Mouse (Mus musculus) kidney, postnatal 4 days (tissue): ENCODE measurements around the gene Fam111a.

ENCODE experiments used
- DNase-seq, 2 experiments: peaks; one replicate each; pipeline ENCODE4 v3.0.0; 2021; ENCODE audit warnings: mixed read lengths in 2 of 2

The Fam111a gene

DNA sequence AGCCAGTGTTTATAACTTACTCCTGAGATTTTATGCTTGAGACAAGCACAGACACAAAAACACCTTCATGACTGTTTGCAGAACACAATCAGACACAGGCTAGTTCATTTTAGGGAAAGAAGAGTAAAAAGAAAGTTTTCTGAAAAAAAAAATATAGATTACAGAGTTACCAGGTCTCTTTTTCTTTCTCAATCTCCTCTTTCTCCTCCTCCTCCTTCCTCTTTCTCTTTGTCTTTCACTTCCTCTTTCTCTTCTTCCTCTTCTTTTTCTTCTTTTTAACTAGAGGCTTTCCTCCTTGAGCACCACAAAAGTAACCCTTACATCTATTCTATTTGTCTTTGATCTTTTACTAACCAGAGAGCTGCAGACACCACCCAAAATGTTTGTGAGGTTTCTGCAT is 18.7 kb downstream of the Fam111a start:
- no peak for DNase-seq

DNA sequence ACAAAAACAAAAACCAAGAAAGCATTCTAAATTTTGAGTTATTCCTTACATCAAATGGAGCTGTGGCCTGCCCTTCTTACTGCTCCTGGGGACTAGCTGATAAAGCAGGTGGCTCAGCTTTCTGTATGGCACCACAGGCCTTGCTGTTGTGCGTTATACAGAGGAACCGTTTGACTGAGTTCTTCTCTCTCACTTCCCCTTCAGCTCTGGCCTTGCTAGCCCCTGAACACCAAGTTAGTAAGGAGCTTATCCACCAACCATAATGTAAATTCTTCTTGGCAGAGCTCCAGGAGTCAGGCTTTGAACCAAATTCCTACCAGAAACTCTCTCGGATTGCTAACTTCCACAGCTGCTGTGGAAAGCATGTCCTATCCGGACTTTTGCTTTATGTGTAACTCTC is 21.5 kb downstream of the Fam111a start:
- no peak for DNase-seq

DNA sequence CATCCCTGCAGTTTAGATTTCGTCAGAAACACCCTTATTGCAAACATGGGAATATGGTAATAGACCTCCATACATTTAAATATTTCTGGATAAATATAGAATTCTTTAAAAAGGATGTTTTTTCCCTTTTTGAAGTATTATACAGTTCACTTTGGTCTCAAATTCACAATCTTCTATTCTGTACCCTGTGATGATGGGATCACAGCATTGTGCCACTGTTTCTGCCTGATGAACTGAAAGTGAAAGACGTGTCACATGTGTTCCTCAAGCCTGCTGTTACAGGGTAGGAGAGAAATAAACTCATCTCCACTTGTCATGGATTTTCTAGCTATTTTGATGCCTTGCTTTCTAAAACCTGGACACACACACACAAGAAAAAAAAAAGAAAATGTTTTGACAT is 25.3 kb downstream of the Fam111a start:
- no peak for DNase-seq

DNA sequence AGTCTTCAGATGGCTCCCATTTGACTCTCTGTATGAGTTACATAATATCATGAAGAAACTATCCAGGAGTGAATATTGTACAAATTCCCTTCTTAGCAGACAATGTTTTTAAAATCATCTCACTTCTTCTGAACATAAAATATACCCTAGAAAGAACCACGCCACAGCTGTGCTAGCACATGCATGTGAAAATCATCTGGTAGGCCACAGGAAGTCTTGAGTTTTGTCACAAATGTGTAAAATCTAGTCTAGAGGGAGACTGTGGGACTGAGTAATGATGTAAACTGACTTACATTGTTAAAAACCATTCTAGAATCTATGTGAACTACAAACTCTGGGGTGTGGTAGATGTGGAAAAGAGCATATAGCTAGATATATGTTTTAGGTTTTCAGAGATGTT is 26.1 kb downstream of the Fam111a start:
- no peak for DNase-seq

DNA sequence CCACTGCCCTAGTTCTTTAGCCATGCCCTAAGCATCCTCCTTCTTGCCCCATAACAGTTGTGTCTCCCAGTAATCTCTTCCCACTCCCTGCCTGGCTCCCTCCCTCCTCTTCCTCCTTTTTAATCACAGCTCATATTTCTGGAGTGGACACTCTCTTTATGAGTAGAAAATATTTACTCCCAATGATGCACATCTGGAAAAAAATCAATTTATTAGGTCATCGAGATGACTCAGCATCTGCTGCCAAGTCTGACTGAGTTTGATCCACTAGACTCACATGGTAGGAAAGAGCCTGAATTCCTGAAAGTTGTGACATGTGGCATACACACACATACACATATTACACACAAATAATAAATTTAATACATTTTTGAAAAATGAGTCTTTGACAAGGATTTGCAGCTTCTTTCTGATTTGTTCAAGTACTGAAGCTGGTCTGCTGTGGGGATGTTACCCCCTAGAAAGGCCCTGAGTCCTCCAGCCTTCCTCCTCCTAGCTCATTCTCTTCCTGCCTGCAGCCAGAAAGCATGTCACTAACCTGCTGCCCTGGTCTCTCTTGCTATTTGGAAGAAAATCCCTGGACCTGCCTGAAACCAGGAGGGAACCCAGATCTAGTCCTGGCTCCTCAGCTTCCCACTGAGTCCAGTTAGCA is 27.2 kb downstream of the Fam111a start:
- peak in 1 of 2 experiments; percentile 21 for DNase-seq

DNA sequence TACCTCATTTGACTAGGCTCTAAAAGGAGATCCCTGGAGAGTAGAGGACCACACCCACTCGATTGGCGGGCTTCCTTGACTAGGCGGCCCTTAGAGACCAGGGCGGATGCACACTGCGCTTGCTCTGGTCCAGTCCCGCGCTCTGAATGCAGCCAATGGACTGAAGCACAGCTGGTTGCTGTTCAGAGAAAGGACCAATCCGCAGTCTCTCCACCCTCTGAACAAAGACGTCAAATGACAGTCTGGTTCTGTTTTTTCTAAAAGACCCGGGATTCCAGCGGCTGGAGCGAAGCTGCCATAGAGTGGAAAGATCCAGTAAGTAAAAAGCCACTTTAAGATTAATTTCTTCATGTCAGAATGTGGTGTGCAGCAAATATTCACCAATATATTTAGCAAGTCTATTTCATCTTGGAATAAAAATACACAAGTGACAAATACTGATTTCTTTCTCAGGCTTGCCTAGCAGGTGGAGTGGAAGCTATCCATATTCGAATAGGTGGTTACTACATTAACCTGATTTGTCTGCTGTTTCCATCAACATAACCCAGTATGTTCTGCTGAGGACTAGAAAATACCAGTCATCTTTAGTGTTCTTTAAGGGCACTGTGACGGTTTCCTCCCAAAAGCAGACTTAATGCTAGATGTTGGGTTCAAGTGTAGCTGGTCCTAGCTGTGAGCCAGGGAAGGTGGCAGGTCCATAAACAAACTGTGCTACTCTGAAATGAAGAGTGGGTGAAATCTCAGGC is 27.9 kb downstream of the Fam111a start:
- DNase-seq, result peak; percentile 86 to 92

DNA sequence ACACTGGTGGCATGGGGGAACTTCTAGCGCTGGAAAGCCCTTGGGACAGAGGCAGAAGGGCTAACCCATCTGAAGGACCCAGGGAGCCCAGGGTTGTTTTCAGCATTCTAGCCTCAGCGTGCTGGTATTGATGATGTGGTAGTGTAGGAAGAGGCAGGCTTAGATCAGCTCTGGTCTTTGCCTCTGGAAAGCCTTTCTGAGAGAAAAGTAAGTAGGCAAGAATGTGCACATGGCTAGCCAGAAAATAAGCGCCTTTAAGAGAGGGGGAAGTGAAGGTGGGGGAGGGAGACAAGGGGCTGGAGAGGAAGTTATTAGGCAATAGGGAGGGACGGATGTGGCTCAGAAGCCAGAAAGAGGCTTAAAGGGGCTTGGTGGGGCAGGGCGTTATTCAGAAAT is 28.5 kb downstream of the Fam111a start:
- DNase-seq, result peak; percentile 13 to 25

DNA sequence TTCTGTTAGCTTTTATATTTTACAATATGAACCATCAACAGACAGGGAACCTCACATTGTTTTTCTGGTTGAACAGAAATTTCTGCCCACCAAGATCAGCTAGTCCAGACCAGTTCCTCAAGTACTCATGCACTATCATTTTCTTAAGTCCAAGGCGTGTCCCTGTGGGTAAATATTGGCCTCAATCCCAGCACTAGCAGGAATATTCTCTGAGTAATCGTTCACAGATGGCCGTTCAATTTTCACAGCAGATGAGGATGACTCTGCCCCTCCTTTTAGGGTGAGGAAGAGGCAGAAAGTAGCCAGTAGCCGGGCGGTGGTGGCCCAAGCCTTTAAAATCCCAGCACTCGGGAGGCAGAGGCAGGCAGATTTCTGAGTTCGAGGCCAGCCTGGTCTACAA is 29.6 kb downstream of the Fam111a start:
- DNase-seq, result no peak

DNA sequence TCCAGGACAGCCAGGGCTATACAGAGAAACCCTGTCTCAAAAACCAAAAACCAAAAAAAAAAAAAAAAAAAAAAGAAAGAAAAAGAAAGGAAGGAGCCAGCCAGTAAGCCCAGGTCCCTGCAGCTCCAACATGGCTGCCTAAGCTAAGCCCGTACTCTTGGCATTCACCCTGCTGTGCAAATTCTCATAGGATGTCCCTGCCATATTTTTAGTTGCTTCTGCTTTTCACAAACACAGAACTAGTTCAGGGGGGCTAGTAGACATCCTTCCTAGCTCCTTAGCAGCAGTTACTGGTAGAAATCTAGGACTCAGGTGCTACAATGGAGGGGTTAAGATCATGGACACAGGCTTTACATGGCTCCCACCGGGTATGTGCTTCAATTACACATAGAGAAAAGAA is 30.0 kb downstream of the Fam111a start:
- DNase-seq, result no peak

DNA sequence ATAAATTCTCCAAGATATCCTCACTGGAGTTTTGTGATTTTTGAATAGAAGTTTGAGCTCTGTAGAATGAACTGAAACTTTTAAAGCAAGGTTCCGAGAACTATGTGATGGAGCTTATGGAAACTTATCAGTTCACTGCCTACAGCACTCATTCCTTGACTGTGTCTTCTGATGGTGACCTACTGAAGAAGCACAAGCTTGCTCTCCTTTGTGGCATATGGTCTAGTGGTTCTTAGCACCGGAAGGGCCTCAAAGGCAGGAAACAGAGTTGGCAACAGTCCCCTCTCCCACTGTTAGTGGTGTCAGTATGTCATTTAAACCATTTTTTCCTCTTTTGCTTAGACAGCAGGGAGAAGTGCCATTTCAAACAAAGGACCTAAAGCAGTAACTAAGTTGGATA is 31.1 kb downstream of the Fam111a start:
- no peak for DNase-seq

DNA sequence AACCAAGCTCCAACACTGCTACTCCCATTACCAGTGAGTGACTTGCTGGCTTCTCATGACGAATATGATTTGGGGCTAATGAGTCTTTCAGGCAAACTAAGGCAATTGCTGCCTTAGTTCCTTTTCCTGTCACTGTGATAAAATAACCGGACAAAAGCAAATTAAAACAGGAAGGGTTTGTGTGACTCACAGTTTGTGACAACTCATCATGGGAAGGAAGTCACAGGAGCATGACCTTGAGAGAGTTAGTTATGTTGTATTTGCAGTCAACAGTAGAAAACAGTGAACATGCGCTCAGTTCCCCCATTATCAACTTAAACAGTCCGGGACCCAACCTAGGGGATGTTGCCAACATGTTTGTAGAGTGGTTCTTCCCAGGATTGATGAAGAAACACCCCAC is 39.8 kb downstream of the Fam111a start:
- DNase-seq, result no peak

DNA sequence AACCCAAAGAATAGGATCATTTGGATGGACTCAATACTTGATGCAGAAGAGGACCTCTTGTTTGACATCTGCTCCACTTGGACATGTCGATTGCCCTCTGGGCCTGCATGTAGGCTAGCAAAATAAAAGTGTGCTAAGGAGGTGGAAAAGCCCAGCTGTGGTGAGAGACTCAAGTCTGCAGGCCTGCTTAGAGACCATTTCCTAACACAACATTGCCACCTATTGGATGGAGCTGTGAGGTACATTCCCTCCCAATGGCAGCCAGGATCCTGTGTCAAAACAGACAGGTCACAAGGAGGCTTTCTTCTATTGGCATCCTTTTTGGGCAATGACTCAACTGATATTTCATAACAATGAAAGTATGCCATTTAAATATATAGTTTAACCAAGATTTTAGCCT is 46.4 kb downstream of the Fam111a start:
- DNase-seq, result peak; percentile 67 to 76

DNA sequence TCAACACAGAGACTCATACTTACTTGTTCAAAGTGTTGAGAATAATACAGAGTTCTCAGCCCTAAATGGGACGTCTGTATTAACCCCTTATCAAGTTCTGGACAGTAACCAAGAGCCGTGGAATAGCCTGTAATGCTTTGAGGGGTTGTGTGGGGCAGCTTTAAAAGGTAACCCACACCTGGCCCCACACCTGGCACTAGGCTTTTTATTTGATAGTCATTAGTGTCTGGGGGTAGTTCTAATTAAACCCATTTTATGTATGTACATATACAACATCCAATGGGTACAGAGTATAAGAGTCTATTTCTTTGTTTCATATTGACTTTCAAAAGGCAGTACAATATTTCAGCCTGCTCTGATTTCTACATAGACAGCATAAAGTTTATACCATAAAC is 49.6 kb downstream of the Fam111a start:
- DNase-seq, result no peak

DNA sequence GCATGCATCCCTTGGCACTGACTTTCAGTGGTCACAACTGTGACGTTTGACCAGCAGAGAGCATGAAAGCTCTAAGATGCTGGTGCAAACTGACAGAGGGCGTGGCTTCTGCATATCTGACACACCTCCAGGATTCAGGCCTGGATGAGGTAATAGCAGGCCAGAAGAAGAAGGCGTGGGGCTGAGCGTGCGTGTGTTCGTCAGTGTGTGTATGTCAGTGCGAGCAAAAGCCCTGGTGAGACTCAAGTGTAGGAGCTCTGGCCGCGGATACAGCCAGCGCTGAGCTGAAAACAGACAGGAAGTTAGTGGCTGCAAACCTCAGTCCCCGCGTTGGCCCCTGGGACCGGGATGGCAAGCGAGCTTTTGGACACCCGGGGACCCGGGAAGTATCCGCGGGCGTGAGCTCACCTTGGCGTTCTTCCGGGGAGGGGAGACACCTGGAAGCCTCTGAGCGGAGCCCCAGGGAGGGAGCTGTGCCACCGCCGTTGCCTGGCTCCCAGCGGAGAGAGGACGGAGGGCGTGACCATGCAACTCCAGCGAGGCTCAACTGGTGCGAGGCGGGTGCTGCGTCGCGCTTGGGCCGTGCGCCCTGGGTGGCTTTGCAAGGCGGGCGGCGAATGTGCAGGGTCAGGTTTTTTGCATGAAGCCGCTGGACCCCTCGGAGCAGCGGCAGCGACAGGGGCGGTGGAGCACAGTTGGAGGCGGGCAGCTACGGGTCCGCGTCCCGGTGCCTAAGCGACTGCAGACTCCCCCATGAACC is 50.2 kb downstream of the Fam111a start:
- DNase-seq, result peak; percentile 75 to 86

DNA sequence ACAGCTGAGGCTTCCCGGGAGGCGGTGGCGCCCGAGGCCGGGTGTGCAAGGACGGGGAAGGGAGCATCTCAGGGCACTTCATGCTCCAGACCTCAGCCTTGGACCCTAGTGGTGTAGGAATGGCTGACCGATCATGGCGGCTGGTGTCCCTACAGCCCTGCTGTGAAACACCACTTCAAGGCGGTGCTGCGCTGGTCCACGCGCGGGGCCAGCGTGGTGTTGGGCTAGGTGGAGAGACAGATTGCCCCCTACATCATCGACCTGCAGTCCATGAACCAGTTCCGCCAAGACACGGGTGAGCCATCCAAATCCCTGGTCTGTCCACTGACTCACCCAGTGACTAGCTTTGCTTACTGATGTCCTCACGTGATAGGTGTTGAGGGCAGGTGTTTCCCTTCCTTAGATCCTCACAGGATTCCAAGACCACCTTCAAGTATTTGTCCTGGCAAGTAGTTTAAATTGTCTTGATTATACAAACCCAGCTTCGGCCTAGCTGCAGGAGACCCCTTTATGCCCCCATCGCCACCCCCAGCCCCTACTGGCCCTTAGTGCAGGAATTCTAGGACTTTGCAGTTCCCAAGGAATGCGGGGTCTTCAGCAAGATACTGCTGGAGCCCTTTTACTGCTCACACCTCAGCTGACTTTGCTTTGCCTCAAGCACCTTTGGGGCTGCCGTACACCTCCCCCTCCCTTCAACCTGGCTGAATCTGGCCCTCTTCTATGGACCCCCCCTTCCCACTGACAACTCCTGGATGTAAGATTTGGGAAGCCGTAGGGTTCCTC is 50.9 kb downstream of the Fam111a start:
- no peak for DNase-seq

DNA sequence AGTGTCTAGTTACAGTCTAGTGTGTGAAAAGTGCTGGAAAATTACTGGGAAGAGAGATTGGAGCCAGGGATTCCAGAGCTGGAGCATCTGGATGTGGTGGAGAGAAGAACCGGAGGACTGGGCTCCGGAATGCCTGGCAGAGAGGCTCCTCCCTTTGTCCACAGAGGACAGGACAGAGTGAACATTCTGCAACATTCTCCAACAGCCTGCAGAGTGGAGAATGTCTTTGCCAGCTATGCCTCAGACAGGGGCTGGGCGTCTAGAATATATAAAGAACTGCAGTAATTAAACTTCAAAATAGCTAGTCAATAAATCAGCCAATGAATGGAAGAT is 51.5 kb downstream of the Fam111a start:
- peak; percentile 17 to 50 for DNase-seq

DNA sequence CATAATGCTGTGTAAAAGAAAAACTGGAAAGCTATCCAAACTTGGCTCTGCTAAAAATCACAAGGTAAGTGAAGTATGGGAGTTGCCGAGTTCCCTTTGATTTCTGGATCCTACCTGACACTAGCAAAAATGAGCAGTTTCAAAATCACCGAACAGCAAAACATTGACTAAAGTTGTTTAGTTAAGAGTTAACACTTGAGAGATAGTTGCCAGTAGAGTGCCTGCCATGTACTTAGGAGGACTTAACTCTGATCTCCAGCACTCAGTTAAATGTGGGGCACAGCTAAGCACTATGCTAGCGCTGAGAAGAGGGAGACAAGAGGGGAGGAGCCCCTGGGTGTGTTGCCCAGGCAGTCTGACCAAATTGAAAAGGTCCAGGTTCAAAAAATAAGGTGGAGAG is 53.1 kb downstream of the Fam111a start:
- DNase-seq, result no peak

DNA sequence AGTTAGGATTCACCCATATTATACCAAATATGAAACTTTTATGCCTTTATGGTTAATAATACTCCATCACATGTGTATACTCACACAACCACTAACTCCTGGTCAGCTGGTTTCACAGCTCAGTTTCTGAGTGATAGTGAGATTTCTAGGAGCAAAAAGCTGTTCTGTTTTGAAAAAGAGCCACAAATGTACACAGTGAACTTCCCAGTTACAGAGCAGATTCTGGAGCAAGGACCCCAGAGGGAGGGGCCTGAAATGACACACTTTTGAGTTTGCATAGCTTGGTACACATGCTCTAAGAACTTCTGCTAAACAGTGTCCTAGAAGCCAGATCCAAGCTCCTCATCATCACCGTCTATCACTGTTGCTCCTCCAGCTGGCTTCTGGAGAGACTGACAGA is 54.1 kb downstream of the Fam111a start, which contains the start of gene Gm4952:
Gene Gm4952 (plus strand): TSS at position 301 of the 400 bp plus-strand sequence.
- no peak for DNase-seq

DNA sequence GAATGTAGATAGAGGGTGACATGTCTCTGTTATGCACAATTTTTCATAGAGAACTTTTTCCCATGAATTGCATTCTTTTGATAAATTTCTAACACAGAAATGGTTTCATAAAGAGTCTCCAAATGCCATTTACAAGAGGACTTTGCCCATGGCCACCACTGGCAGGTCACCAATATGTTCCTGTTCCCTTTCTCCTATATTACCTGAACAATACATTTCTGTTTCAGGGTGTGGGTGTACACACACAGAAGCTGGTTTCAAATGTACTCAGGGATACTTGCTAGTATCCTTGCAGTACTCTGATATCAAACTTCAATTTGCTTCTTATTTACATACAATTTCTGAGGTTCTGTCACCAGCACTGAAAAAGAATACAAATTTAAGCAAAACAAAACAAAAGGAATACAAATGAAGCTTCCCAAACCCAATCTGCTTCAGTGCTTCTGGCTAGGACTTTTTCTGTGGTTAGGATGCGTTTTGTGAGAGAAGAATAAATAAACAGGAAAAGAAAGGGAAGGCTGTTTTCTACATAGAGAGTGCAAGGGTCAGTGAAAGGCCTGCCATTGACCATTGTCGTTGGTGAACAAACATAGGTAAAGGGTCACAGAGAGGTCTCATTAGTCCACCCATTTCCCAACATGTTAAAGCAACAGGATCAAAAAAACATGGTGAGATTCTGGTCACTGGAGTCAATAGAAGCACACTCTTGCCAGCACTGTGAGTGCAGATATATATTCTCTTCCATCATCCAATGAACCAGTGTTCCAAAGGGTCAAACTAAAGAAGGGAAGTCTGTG is 55.3 kb downstream of the Fam111a start:
- no peak for DNase-seq

DNA sequence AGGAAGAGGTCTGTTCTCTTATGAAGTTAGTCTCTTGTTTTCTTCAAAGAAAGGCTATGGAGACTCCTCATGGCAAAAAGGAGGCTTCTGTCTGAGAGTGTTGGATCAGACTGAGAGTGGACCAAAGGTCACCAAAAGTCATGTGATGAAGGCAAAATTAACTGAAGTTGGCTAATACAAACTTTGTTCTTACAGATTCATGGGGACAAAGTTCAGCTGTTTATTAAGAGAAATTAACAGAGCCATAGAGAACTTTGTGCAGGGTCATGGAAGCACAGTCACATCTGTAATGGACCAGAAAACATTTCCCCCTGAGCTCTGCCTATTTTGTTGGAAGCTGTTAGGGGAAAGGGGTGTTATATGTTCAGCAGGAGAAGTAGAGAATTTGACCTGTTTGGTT is 62.8 kb downstream of the Fam111a start:
- no peak for DNase-seq

DNA sequence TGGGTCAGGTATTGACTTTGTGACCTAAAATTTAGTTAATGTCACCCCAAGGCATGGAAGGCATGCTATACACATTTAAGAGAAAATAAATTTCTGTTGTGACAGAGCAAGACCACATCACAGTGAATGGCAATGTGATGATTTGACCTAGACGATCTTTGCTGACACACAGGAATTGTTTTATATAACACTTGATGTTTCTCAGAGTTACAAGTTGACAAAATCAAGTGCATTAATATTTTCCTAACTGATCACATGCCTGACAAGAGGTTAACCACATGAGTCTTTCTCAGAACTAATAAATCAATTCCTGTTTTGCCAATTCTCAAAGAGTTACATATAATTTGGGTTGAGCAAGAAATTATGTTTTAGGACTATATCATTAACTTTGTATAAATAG is 68.1 kb downstream of the Fam111a start:
- no peak for DNase-seq

DNA sequence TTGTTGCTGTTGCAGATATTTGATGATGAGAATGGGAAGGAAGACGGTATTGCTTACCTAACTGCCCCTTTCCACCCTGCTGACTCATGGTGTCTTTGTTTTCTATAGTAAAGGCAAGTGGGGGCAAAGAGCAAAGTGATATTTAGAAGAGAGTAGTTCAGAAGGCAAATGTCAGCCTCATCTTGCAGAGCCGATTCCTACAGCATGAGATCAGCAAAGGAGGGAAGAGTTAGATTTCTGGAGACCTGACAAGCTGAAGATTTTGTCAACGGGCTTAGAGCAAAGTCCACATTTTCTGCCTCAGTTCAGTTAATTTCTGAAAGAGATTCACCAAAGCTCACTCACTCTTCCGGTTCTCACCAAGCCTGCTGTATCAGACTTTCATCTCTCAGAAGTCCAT is 87.6 kb downstream of the Fam111a start, which contains the start of gene Glyat:
Gene Glyat (plus strand): TSS at position 133 of the 400 bp plus-strand sequence.
- no peak for DNase-seq
